Mouse (Mus musculus) myocyte (in vitro differentiated cells): ENCODE data around the gene Ppef2. TPM values are rescaled to one million over a fixed set of nuclear protein-coding genes. Genes with fewer than 3 reads are reported as not detected.
A peak's percentile ranks its signal among the peaks of the same experiment; 100 is the strongest.

Experiments used
- H3K27me3 ChIP-seq: one replicate; pipeline ENCODE4 v1.6.1; 2011; ENCODE audit not compliant: control insufficient read depth, insufficient read depth, insufficient read length
- H3K36me3 ChIP-seq: one replicate; pipeline ENCODE4 v1.6.1; 2011; ENCODE audit not compliant: control insufficient read depth, insufficient read depth
- H3K4me2 ChIP-seq: one replicate; pipeline ENCODE4 v1.6.1; 2011; ENCODE audit warnings: low read depth, control low read depth
- H3K4me3 ChIP-seq: one replicate; pipeline ENCODE4 v1.5.1; 2011; ENCODE audit warnings: mild to moderate bottlenecking, control low read depth, moderate library complexity
- H3K79me2 ChIP-seq: one replicate; pipeline ENCODE4 v1.6.1; 2011; ENCODE audit not compliant: control insufficient read depth, insufficient read depth
- H3ac ChIP-seq: one replicate; pipeline ENCODE4 v1.6.1; 2011; ENCODE audit not compliant: control insufficient read depth, insufficient read length
- CEBPB ChIP-seq: IDR thresholded peaks from 2 replicates; pipeline ENCODE4 v1.6.1; 2011; ENCODE audit warnings: mild to moderate bottlenecking, moderate library complexity; ENCODE audit not compliant: poor library complexity, insufficient read depth, severe bottlenecking
- E2F4 ChIP-seq: IDR thresholded peaks from one replicate; pipeline ENCODE4 v1.6.1; 2011; ENCODE audit warnings: mild to moderate bottlenecking, control low read depth, moderate library complexity; ENCODE audit not compliant: insufficient read depth
- MAX ChIP-seq: IDR thresholded peaks from one replicate; pipeline ENCODE4 v1.6.1; 2011; ENCODE audit warnings: low read depth, mild to moderate bottlenecking, control low read depth
- MYOD1 ChIP-seq, 3 experiments: IDR thresholded peaks; one replicate each; pipeline ENCODE4 v1.6.1; 2011; ENCODE audit warnings: control low read depth in 2 of 3, low read depth in 2 of 3, mild to moderate bottlenecking in 2 of 3, moderate library complexity in 1 of 3; ENCODE audit not compliant: insufficient read length in 2 of 3, control insufficient read depth in 1 of 3
- MYOG ChIP-seq, 3 experiments: IDR thresholded peaks; one replicate each; pipeline ENCODE4 v1.6.1; 2011; ENCODE audit warnings: control low read depth in 2 of 3, low read depth in 2 of 3, mild to moderate bottlenecking in 2 of 3; ENCODE audit not compliant: insufficient read length in 2 of 3, control insufficient read depth in 1 of 3, insufficient read depth in 1 of 3
- POLR2A ChIP-seq: IDR thresholded peaks from one replicate; pipeline ENCODE4 v1.6.1; 2011; ENCODE audit warnings: low read depth, mild to moderate bottlenecking, control low read depth, moderate library complexity; ENCODE audit not compliant: insufficient read length
- POLR2AphosphoS2 ChIP-seq: IDR thresholded peaks from one replicate; pipeline ENCODE4 v1.6.1; 2011; ENCODE audit warnings: low read depth, control low read depth; ENCODE audit not compliant: insufficient read length
- REST ChIP-seq: IDR thresholded peaks from one replicate; pipeline ENCODE4 v1.6.1; 2011; ENCODE audit warnings: mild to moderate bottlenecking, control low read depth, moderate library complexity; ENCODE audit not compliant: insufficient read depth, insufficient read length
- SRF ChIP-seq: IDR thresholded peaks from one replicate; pipeline ENCODE4 v1.6.1; 2011; ENCODE audit warnings: low read depth; ENCODE audit not compliant: control insufficient read depth, insufficient read length
- TCF12 ChIP-seq: IDR thresholded peaks from one replicate; pipeline ENCODE4 v1.6.1; 2011; ENCODE audit warnings: mild to moderate bottlenecking, control low read depth; ENCODE audit not compliant: poor library complexity, insufficient read depth, severe bottlenecking
- TCF3 ChIP-seq: IDR thresholded peaks from one replicate; pipeline ENCODE4 v1.6.1; 2011; ENCODE audit warnings: low read depth, control low read depth; ENCODE audit not compliant: insufficient read length
- USF1 ChIP-seq: IDR thresholded peaks from one replicate; pipeline ENCODE4 v1.6.1; 2011; ENCODE audit warnings: low read depth, mild to moderate bottlenecking, control low read depth, moderate library complexity
- polyA plus RNA-seq: library from polyadenylated mRNA; unstranded; fragments of >200 nt; fragmentation: generic; extraction: Trizol; gene quantifications from one replicate; pipeline ENCODE4 v1.2.1, GENCODE M21; 2012; ENCODE audit warnings: missing spikeins

The Ppef2 gene
- polyA plus RNA-seq, 1 experiment = 0.18 TPM

GRCm38 (mm10) chr5:92205706-92206105 is 50.4 kb downstream of the Ppef2 start:
- Histone ChIP-seq H3K4me2 (peak overlapping the region; percentile 37), H3K27me3 (no peaks in the 10 kb centered on the region), H3K79me2 (no peaks in the 10 kb centered on the region), H3ac (no peak overlapping the region), H3K4me3 (no peak overlapping the region), H3K36me3 (peaks cover 41% of the 10 kb centered on the region)
- no peak for TF ChIP-seq MAX
- TF ChIP-seq POLR2A = no peak
- no peak for TF ChIP-seq REST
- TF ChIP-seq MYOG (IDR thresholded peaks at IDR 0.05; ENCODE audit: control insufficient read depth in 1 of 3, insufficient read depth in 1 of 3, insufficient read length in 2 of 3, low read depth in 2 of 3) = no peak
- TF ChIP-seq E2F4 = no peak
- no peak for TF ChIP-seq TCF12
- TF ChIP-seq CEBPB = no peak
- no peak for TF ChIP-seq MYOD1 (IDR thresholded peaks at IDR 0.05; ENCODE audit: control insufficient read depth in 1 of 3, insufficient read length in 2 of 3, low read depth in 2 of 3)
- TF ChIP-seq TCF3 = no peak
- TF ChIP-seq USF1 = no peak
- no peak for TF ChIP-seq SRF

DNA sequence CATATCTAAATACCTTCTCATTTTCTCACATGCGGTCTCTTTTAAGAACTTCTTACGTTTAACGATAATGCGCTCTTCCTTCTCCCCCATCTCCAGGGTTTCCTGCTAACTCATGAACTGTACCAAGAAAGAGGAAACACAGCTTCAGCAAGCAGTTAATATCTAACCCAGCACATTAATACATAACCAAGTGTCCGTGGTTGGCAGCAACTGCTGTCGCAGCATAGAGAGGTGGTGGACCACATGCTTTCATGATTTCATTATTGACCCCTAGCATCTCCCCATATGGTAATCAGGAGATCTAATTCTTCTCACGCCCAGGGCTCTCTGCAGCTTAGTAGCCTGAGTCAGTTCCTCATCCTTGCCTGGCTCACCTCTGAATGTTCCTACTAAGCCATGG is 50.9 kb downstream of the Ppef2 start:
- H3ac ChIP-seq = no peak overlapping the region
- peaks cover 45% of the 10 kb centered on the region for H3K36me3 ChIP-seq
- H3K4me3 ChIP-seq = no peak overlapping the region
- no peaks in the 10 kb centered on the region for H3K27me3 ChIP-seq
- H3K79me2 ChIP-seq = no peaks in the 10 kb centered on the region
- H3K4me2 ChIP-seq = peak overlapping the region; percentile 37
- TF ChIP-seq TCF3 (no peak), TCF12 (no peak), MYOD1 (IDR thresholded peaks at IDR 0.05; ENCODE audit: control insufficient read depth in 1 of 3, insufficient read length in 2 of 3, low read depth in 2 of 3) (no peak), MYOG (IDR thresholded peaks at IDR 0.05; ENCODE audit: control insufficient read depth in 1 of 3, insufficient read depth in 1 of 3, insufficient read length in 2 of 3, low read depth in 2 of 3) (no peak), MAX (no peak), SRF (no peak), CEBPB (no peak), POLR2AphosphoS2 (no peak), REST (no peak), USF1 (no peak), POLR2A (no peak), E2F4 (no peak)

DNA sequence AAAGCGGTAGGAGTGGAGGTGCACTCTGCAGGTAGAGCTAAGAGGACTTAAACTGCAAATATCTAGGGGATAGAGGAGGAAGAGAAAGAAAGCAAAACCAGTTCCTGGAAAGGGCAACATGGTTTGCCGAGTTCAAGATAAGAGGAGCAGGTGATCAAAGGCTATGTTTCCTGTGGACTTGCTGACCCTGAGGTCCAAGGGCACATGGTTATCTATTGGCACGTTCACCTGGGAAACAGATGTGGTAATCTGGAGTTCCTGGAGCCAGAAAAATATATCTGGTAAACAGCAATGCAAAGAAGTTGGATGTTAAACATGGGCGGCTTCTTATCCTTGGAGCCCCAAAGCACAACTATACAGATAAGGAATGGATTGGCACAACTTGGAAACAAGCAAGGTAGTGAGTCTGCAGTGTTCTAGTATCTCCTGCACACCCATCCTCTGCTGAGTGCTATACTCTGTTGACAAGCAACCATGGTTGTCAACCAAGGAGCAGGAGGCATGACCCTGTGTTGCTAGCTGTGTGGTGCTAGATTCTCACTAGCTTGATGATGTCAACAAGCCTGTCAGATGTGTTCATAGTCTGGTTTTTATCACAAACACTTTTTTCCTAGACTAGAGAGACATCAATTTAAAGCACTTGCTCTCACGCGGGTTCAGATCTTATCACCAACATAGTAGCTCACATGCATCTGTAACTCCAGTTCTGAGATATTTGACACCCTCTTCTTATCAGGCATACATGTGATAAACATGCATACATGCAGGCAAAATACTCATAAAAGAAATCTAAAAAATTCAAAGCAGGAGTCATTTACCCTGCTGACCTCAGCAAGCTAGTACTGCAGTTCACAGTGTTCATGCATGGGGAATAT is 51.7 kb downstream of the Ppef2 start:
- no peak for TF ChIP-seq TCF3
- no peak for TF ChIP-seq TCF12
- no peak for TF ChIP-seq MAX
- no peak for TF ChIP-seq MYOG (IDR thresholded peaks at IDR 0.05; ENCODE audit: control insufficient read depth in 1 of 3, insufficient read depth in 1 of 3, insufficient read length in 2 of 3, low read depth in 2 of 3)
- TF ChIP-seq USF1 = no peak
- TF ChIP-seq E2F4 = no peak
- no peak for TF ChIP-seq REST
- no peak for TF ChIP-seq SRF
- no peak for TF ChIP-seq MYOD1 (IDR thresholded peaks at IDR 0.05; ENCODE audit: control insufficient read depth in 1 of 3, insufficient read length in 2 of 3, low read depth in 2 of 3)
- no peak for TF ChIP-seq POLR2AphosphoS2
- no peak for TF ChIP-seq POLR2A
- no peak for TF ChIP-seq CEBPB
- Histone ChIP-seq H3ac (no peak overlapping the region), H3K79me2 (no peaks in the 10 kb centered on the region), H3K27me3 (no peaks in the 10 kb centered on the region), H3K4me2 (no peak overlapping the region), H3K36me3 (peaks cover 52% of the 10 kb centered on the region), H3K4me3 (no peak overlapping the region)

- TF ChIP-seq E2F4 (no peak), POLR2AphosphoS2 (no peak), TCF12 (no peak), SRF (no peak), TCF3 (no peak), POLR2A (no peak), MYOD1 (IDR thresholded peaks at IDR 0.05; ENCODE audit: control insufficient read depth in 1 of 3, insufficient read length in 2 of 3, low read depth in 2 of 3) (no peak), MYOG (IDR thresholded peaks at IDR 0.05; ENCODE audit: control insufficient read depth in 1 of 3, insufficient read depth in 1 of 3, insufficient read length in 2 of 3, low read depth in 2 of 3) (no peak), CEBPB (no peak)
- Histone ChIP-seq H3K4me2 (no peak overlapping the region), H3K79me2 (no peaks in the 10 kb centered on the region), H3ac (no peak overlapping the region), H3K4me3 (no peak overlapping the region), H3K27me3 (no peaks in the 10 kb centered on the region), H3K36me3 (peaks cover 54% of the 10 kb centered on the region)
These were observed 57.8 kb downstream of the Ppef2 start for GRCm38 (mm10) chr5:92198266-92198665.
